Mouse (Mus musculus): ENCODE results near the gene Pcdh15. TPM values are rescaled to one million over a fixed set of nuclear protein-coding genes. Genes with fewer than 3 reads are reported as not detected.

Pcdh15 gene
- polyA plus RNA-seq, 1 experiment from 2014 or later = 0.70 TPM

- Histone ChIP-seq H3K9ac (ENCODE audit: low read length) (no peak overlapping the region), H3K4me1 (ENCODE audit: control insufficient read depth in 2 of 2, insufficient read depth in 2 of 2, low read length in 2 of 2) (no peaks in the 10 kb centered on the region), H3K27me3 (ENCODE audit: control insufficient read depth, insufficient read depth, low read length) (peaks cover 4% of the 10 kb centered on the region; the same call in 1 of the 2 replicates), H3K27ac (replicated peaks in 1 of 2; ENCODE audit: control insufficient read depth in 1 of 2, insufficient read depth in 1 of 2, low read depth in 2 of 2, low read length in 2 of 2) (no peak overlapping the region), H3K4me3 (ENCODE audit: control insufficient read depth in 1 of 2, insufficient read depth in 1 of 2, low read depth in 1 of 2, low read length in 2 of 2) (no peak overlapping the region), H3K4me2 (ENCODE audit: low read length) (peak overlapping the region; percentile 40), H3K9me3 (ENCODE audit: control insufficient read depth, low read length) (no peaks in the 10 kb centered on the region), H3K36me3 (ENCODE audit: control insufficient read depth, insufficient read depth, low read length) (no peaks in the 10 kb centered on the region)
- WGBS = 39% methylated on average over 22 of the region's 22 CpGs
- ATAC-seq (ENCODE audit: insufficient number of reproducible peaks, insufficient read depth, low FRiP score, low read depth) = no peak
These were observed 722.8 kb downstream of the Pcdh15 start for GRCm38 (mm10) chr10:73821657-73822583.

GRCm38 (mm10) chr10:73823214-73823613, 724.1 kb downstream of the Pcdh15 start:
- no peaks in the 10 kb centered on the region for H3K9me3 ChIP-seq (ENCODE audit: control insufficient read depth, low read length)
- ATAC-seq (ENCODE audit: insufficient number of reproducible peaks, insufficient read depth, low FRiP score, low read depth) = no peak
- WGBS = 80% methylated on average over 4 of the region's 4 CpGs
- H3K4me3 ChIP-seq (ENCODE audit: control insufficient read depth in 1 of 2, insufficient read depth in 1 of 2, low read depth in 1 of 2, low read length in 2 of 2) = no peak overlapping the region
- H3K4me2 ChIP-seq (ENCODE audit: low read length) = no peak overlapping the region
- no peaks in the 10 kb centered on the region for H3K4me1 ChIP-seq (ENCODE audit: control insufficient read depth in 2 of 2, insufficient read depth in 2 of 2, low read length in 2 of 2)
- peaks cover 4% of the 10 kb centered on the region; the same call in 1 of the 2 replicates for H3K27me3 ChIP-seq (ENCODE audit: control insufficient read depth, insufficient read depth, low read length)
- no peaks in the 10 kb centered on the region for H3K36me3 ChIP-seq (ENCODE audit: control insufficient read depth, insufficient read depth, low read length)
- H3K9ac ChIP-seq (ENCODE audit: low read length) = no peak overlapping the region
- no peak overlapping the region for H3K27ac ChIP-seq (replicated peaks in 1 of 2; ENCODE audit: control insufficient read depth in 1 of 2, insufficient read depth in 1 of 2, low read depth in 2 of 2, low read length in 2 of 2)

GRCm38 (mm10) chr10:73826354-73826753, 727.2 kb downstream of the Pcdh15 start:
- H3K36me3 ChIP-seq (ENCODE audit: control insufficient read depth, insufficient read depth, low read length) = no peaks in the 10 kb centered on the region
- peaks cover 4% of the 10 kb centered on the region; the same call in 1 of the 2 replicates for H3K27me3 ChIP-seq (ENCODE audit: control insufficient read depth, insufficient read depth, low read length)
- 55% methylated on average over 8 of the region's 8 CpGs for WGBS
- no peaks in the 10 kb centered on the region for H3K9me3 ChIP-seq (ENCODE audit: control insufficient read depth, low read length)
- peak overlapping the region in 1 of 2 experiments; percentile 19; a peak in 1 of 4 replicates for H3K4me3 ChIP-seq (ENCODE audit: control insufficient read depth in 1 of 2, insufficient read depth in 1 of 2, low read depth in 1 of 2, low read length in 2 of 2)
- H3K4me2 ChIP-seq (ENCODE audit: low read length) = peak overlapping the region; percentile 6; the same call in 1 of the 2 replicates
- H3K27ac ChIP-seq (replicated peaks in 1 of 2; ENCODE audit: control insufficient read depth in 1 of 2, insufficient read depth in 1 of 2, low read depth in 2 of 2, low read length in 2 of 2) = no peak overlapping the region
- no peak overlapping the region for H3K9ac ChIP-seq (ENCODE audit: low read length)
- ATAC-seq (ENCODE audit: insufficient number of reproducible peaks, insufficient read depth, low FRiP score, low read depth) = no peak
- H3K4me1 ChIP-seq (ENCODE audit: control insufficient read depth in 2 of 2, insufficient read depth in 2 of 2, low read length in 2 of 2) = no peaks in the 10 kb centered on the region

- Histone ChIP-seq H3K9ac (ENCODE audit: low read length) (no peak overlapping the region), H3K4me3 (ENCODE audit: control insufficient read depth in 1 of 2, insufficient read depth in 1 of 2, low read depth in 1 of 2, low read length in 2 of 2) (no peak overlapping the region), H3K36me3 (ENCODE audit: control insufficient read depth, insufficient read depth, low read length) (no peaks in the 10 kb centered on the region), H3K27ac (replicated peaks in 1 of 2; ENCODE audit: control insufficient read depth in 1 of 2, insufficient read depth in 1 of 2, low read depth in 2 of 2, low read length in 2 of 2) (no peak overlapping the region), H3K4me1 (ENCODE audit: control insufficient read depth in 2 of 2, insufficient read depth in 2 of 2, low read length in 2 of 2) (no peaks in the 10 kb centered on the region), H3K27me3 (ENCODE audit: control insufficient read depth, insufficient read depth, low read length) (no peaks in the 10 kb centered on the region), H3K4me2 (ENCODE audit: low read length) (no peak overlapping the region), H3K9me3 (ENCODE audit: control insufficient read depth, low read length) (no peaks in the 10 kb centered on the region)
- 61% methylated on average over 2 of the region's 2 CpGs for WGBS
- no peak for ATAC-seq (ENCODE audit: insufficient number of reproducible peaks, insufficient read depth, low FRiP score, low read depth)
These were observed 729.6 kb downstream of the Pcdh15 start for GRCm38 (mm10) chr10:73828781-73829180.

- H3K4me3 ChIP-seq (ENCODE audit: control insufficient read depth in 1 of 2, insufficient read depth in 1 of 2, low read depth in 1 of 2, low read length in 2 of 2) = no peak overlapping the region
- H3K4me1 ChIP-seq (ENCODE audit: control insufficient read depth in 2 of 2, insufficient read depth in 2 of 2, low read length in 2 of 2) = no peaks in the 10 kb centered on the region
- no peak for ATAC-seq (ENCODE audit: insufficient number of reproducible peaks, insufficient read depth, low FRiP score, low read depth)
- no peaks in the 10 kb centered on the region for H3K27me3 ChIP-seq (ENCODE audit: control insufficient read depth, insufficient read depth, low read length)
- no peaks in the 10 kb centered on the region for H3K36me3 ChIP-seq (ENCODE audit: control insufficient read depth, insufficient read depth, low read length)
- 64% methylated on average over 3 of the region's 3 CpGs for WGBS
- H3K27ac ChIP-seq (replicated peaks in 1 of 2; ENCODE audit: control insufficient read depth in 1 of 2, insufficient read depth in 1 of 2, low read depth in 2 of 2, low read length in 2 of 2) = no peak overlapping the region
- no peak overlapping the region for H3K9ac ChIP-seq (ENCODE audit: low read length)
- no peaks in the 10 kb centered on the region for H3K9me3 ChIP-seq (ENCODE audit: control insufficient read depth, low read length)
- H3K4me2 ChIP-seq (ENCODE audit: low read length) = no peak overlapping the region
These were observed 745.9 kb downstream of the Pcdh15 start for GRCm38 (mm10) chr10:73844998-73845397.

- H3K27me3 ChIP-seq (ENCODE audit: control insufficient read depth, insufficient read depth, low read length) = no peaks in the 10 kb centered on the region
- no peak overlapping the region for H3K4me3 ChIP-seq (ENCODE audit: control insufficient read depth in 1 of 2, insufficient read depth in 1 of 2, low read depth in 1 of 2, low read length in 2 of 2)
- ATAC-seq (ENCODE audit: insufficient number of reproducible peaks, insufficient read depth, low FRiP score, low read depth) = no peak
- H3K36me3 ChIP-seq (ENCODE audit: control insufficient read depth, insufficient read depth, low read length) = no peaks in the 10 kb centered on the region
- H3K9me3 ChIP-seq (ENCODE audit: control insufficient read depth, low read length) = no peaks in the 10 kb centered on the region
- H3K4me2 ChIP-seq (ENCODE audit: low read length) = no peak overlapping the region
- H3K4me1 ChIP-seq (ENCODE audit: control insufficient read depth in 2 of 2, insufficient read depth in 2 of 2, low read length in 2 of 2) = no peaks in the 10 kb centered on the region
- H3K27ac ChIP-seq (replicated peaks in 1 of 2; ENCODE audit: control insufficient read depth in 1 of 2, insufficient read depth in 1 of 2, low read depth in 2 of 2, low read length in 2 of 2) = no peak overlapping the region
- WGBS = 63% methylated on average over 4 of the region's 4 CpGs
- H3K9ac ChIP-seq (ENCODE audit: low read length) = no peak overlapping the region
These were observed 763.0 kb downstream of the Pcdh15 start for GRCm38 (mm10) chr10:73862181-73862580.

GRCm38 (mm10) chr10:73878055-73878728, 779.0 kb downstream of the Pcdh15 start:
- Histone ChIP-seq H3K27me3 (ENCODE audit: control insufficient read depth, insufficient read depth, low read length) (no peaks in the 10 kb centered on the region), H3K9ac (ENCODE audit: low read length) (no peak overlapping the region), H3K4me3 (ENCODE audit: control insufficient read depth in 1 of 2, insufficient read depth in 1 of 2, low read depth in 1 of 2, low read length in 2 of 2) (no peak overlapping the region), H3K9me3 (ENCODE audit: control insufficient read depth, low read length) (no peaks in the 10 kb centered on the region), H3K4me1 (ENCODE audit: control insufficient read depth in 2 of 2, insufficient read depth in 2 of 2, low read length in 2 of 2) (no peaks in the 10 kb centered on the region), H3K27ac (replicated peaks in 1 of 2; ENCODE audit: control insufficient read depth in 1 of 2, insufficient read depth in 1 of 2, low read depth in 2 of 2, low read length in 2 of 2) (no peak overlapping the region), H3K4me2 (ENCODE audit: low read length) (no peak overlapping the region), H3K36me3 (ENCODE audit: control insufficient read depth, insufficient read depth, low read length) (no peaks in the 10 kb centered on the region)
- ATAC-seq (ENCODE audit: insufficient number of reproducible peaks, insufficient read depth, low FRiP score, low read depth) = no peak
- 74% methylated on average over 5 of the region's 5 CpGs for WGBS
